Mouse (Mus musculus) c-Kit-positive CD71-negative TER-119-negative erythroid progenitor cells, embryonic 14.5 days (primary cell): ENCODE measurements at regions not wholly inside any gene's neighbourhood (a gene's known extent, or its start where the extent isn't known, plus 50 kb on each side); places are given as distances from the start of the nearest gene placed in this dataset.

Source experiments
- DNase-seq: peaks from one replicate; pipeline ENCODE4 v3.0.0-alpha.2; 2013; ENCODE audit warnings: low read depth

GRCm38 (mm10) chr2:12825902-12826301 lies 97.9 kb upstream of the Pter start:
- DNase-seq = no peak

GRCm38 (mm10) chr2:12833579-12833978 lies 90.3 kb upstream of the Pter start:
- DNase-seq = no peak

DNA sequence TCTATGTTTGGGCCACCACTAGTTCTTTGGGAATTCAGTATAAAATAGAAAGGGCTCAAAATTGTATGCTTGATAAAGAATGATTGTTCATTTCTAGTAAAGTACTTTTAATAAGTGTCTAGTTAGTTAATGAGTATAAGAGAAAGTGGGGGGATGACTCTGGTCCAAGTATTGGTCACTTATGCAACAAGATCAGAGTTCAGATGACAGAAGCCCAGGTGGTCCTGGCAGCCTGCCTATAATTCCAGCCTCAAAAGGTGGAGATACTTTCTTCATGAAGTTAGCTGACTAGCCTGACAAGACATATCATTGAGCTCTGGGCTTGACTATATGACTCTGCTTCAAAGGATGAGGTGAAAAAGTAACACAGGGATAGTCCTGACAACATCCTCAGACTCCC lies 57.3 kb upstream of the Pter start:
- DNase-seq = no peak

DNA sequence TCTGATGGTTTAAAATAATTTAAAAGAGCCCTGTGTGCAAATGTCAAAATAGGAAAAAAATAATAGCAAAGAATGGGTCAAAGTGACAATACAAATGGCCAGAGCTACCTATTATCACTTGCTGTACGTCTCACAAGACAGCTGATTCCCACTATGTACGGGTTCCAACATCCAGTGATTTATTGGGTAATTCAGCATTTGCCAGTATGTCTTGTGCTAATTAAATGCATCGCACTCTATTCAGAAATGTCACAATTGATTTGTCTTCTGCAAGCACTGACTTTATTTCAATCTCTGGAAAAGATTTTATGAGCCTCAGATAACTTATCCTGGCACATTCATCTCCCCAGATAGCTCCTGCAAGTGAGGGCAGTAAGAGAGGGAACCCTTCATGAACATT lies 55.1 kb upstream of the Pter start:
- DNase-seq = no peak
